Mouse (Mus musculus): ENCODE data around the gene Gpr89.

DNA sequence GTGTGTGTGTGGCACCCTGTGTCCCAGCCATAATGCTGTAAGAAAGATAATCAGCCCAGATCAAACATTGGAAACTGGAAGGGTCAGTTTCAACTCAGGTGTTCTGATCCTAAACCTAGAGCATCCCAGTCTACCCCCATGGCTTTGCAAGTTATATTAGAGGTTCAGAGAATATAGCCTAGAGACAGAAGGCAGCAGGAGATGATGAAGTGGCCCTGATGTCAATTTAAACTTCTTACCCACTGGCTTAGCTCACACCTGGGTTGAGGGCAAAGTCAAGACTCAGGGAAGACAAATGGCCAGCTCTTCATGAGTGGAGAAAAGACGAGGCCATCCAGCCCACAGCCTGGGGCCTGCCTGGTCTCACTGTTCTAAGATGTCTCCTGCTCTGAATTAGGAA is 76.2 kb downstream of the Gpr89 start, which contains the start of the genes Pdzk1 and Cd160:
- no peak for TF ChIP-seq CTCF (IDR thresholded peaks at IDR 0.05; ENCODE audit: borderline replicate concordance, insufficient read depth, low read depth, low read length)
- no peak for TF ChIP-seq POLR2A (IDR thresholded peaks at IDR 0.05; ENCODE audit: borderline replicate concordance, insufficient read depth, low read length)

All from cerebellum, adult 2 months (tissue).